Comparison of ENCODE assay signal across 32 mouse cellular contexts in genomic region chr10:118613056-118613695, GRCm38 (mm10).
"Had no signal": no experiment of that assay in that cellular context is flagged by ENCODE, and none has a peak within 500 bp of the region (broad histone marks: within the 10 kb centered on the region; RNA-seq: fewer than 3 reads in every experiment).

No protein-coding gene starts in this region.

- H3K4me1 ChIP-seq: limb, embryonic 10.5 days; limb, embryonic 12.5 days; limb, embryonic 13.5 days; limb, embryonic 15.5 days; liver, embryonic 12.5 days; liver, embryonic 13.5 days; liver, embryonic 15.5 days; lung, embryonic 15.5 days; midbrain, embryonic 10.5 days; midbrain, embryonic 12.5 days; midbrain, embryonic 13.5 days; midbrain, embryonic 15.5 days; neural tube, embryonic 12.5 days had no signal

- DNase-seq: left cerebral cortex, postnatal 4 days; liver; liver, embryonic 13.5 days; liver, postnatal 0 days; lung, adult 18-20 months; lung, adult 2 months; lung, embryonic 14.5 days; lung, postnatal 10 days; lung, postnatal 14 days; lung, postnatal 36 days; lung, postnatal 4 days; midbrain, embryonic 14.5 days had no signal

- H3K36me3 ChIP-seq: limb, embryonic 10.5 days; limb, embryonic 12.5 days; limb, embryonic 13.5 days; limb, embryonic 15.5 days; liver, embryonic 12.5 days; liver, embryonic 13.5 days; liver, embryonic 15.5 days; lung, embryonic 15.5 days; midbrain, embryonic 10.5 days; midbrain, embryonic 12.5 days; midbrain, embryonic 13.5 days; midbrain, embryonic 15.5 days; neural tube, embryonic 12.5 days had no signal

- H3K4me3 ChIP-seq: limb, embryonic 10.5 days; limb, embryonic 12.5 days; limb, embryonic 13.5 days; limb, embryonic 15.5 days; liver, embryonic 12.5 days; liver, embryonic 13.5 days; liver, embryonic 15.5 days; lung, embryonic 15.5 days; megakaryocyte, embryonic 14.5 days; midbrain, embryonic 10.5 days; midbrain, embryonic 12.5 days; midbrain, embryonic 13.5 days; midbrain, embryonic 15.5 days; myocyte; neural tube, embryonic 12.5 days had no signal

- H3K9ac ChIP-seq: limb, embryonic 12.5 days; limb, embryonic 13.5 days; limb, embryonic 15.5 days; liver, embryonic 12.5 days; liver, embryonic 13.5 days; liver, embryonic 14.5 days; liver, embryonic 15.5 days; liver, postnatal 0 days; lung, embryonic 14.5 days; lung, embryonic 15.5 days; midbrain, embryonic 12.5 days; midbrain, embryonic 13.5 days; midbrain, embryonic 15.5 days; neural tube, embryonic 12.5 days had no signal

- H3K9me3 ChIP-seq: limb, embryonic 10.5 days; limb, embryonic 12.5 days; limb, embryonic 13.5 days; limb, embryonic 15.5 days; liver, embryonic 12.5 days; liver, embryonic 13.5 days; liver, embryonic 15.5 days; lung, embryonic 15.5 days; megakaryocyte, embryonic 14.5 days; midbrain, embryonic 10.5 days; midbrain, embryonic 12.5 days; midbrain, embryonic 13.5 days; midbrain, embryonic 15.5 days; neural tube, embryonic 12.5 days had no signal

- H3K4me2 ChIP-seq: limb, embryonic 12.5 days; limb, embryonic 13.5 days; limb, embryonic 15.5 days; liver, embryonic 11.5 days; liver, embryonic 12.5 days; liver, embryonic 13.5 days; liver, embryonic 15.5 days; lung, embryonic 14.5 days; lung, embryonic 15.5 days; midbrain, embryonic 11.5 days; midbrain, embryonic 12.5 days; midbrain, embryonic 13.5 days; midbrain, embryonic 15.5 days; neural tube, embryonic 12.5 days had no signal

- ATAC-seq: liver, embryonic 12.5 days; liver, postnatal 0 days; lung, postnatal 0 days; midbrain, embryonic 13.5 days; midbrain, embryonic 15.5 days; midbrain, embryonic 16.5 days had no signal

- H3K27me3 ChIP-seq: limb, embryonic 12.5 days; limb, embryonic 13.5 days; limb, embryonic 15.5 days; liver, embryonic 12.5 days; liver, embryonic 13.5 days; liver, embryonic 15.5 days; lung, embryonic 15.5 days; midbrain, embryonic 12.5 days; midbrain, embryonic 13.5 days; midbrain, embryonic 15.5 days; neural tube, embryonic 12.5 days had no signal

- H3K27ac ChIP-seq: limb, embryonic 10.5 days; limb, embryonic 12.5 days; limb, embryonic 13.5 days; limb, embryonic 15.5 days; liver, embryonic 12.5 days; liver, embryonic 13.5 days; liver, embryonic 14.5 days; liver, embryonic 15.5 days; lung, embryonic 15.5 days; macrophage; midbrain, embryonic 10.5 days; midbrain, embryonic 12.5 days; midbrain, embryonic 13.5 days; midbrain, embryonic 15.5 days; neural tube, embryonic 12.5 days had no signal
